Mouse (Mus musculus) embryo, embryonic 9.5 days (tissue): ENCODE measurements around the gene Gm47995.
"Not testable (repeated sequence)": the region's sequence is repeated elsewhere in the genome, so short reads cannot be mapped to it uniquely, and the experiment has no call there.

ENCODE experiments used
- DNase-seq: peaks from one replicate; pipeline ENCODE4 v3.0.0-alpha.2; 2017; ENCODE audit errors: extremely low spot score

Gm47995 gene

DNA sequence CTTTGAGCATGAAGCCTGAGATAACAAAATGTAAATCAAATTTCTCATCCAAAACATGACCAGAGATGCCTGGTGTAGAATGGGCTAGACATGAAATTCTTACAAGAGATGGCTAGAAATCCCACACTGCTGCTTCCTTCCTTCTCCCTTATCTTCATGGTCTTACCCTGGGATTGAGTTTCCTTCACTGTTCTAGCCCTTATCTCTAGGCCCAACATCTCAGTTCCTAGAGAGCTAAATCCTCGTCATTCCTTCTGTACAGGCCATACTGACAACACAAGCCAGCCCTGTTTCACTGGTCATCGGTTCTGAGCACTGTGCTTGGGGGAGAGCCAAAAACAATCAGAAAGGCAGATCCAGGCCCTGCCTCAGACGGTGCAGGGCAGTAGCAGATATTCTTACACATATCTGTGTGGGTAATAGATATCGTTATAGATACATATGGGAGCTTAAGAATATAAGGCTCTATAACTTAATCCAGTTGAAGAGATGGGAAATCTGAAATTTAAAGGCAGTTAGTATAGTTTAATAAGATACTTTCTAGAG, 11.3 kb upstream of the Gm47995 start:
- DNase-seq = not testable (repeated sequence)

DNA sequence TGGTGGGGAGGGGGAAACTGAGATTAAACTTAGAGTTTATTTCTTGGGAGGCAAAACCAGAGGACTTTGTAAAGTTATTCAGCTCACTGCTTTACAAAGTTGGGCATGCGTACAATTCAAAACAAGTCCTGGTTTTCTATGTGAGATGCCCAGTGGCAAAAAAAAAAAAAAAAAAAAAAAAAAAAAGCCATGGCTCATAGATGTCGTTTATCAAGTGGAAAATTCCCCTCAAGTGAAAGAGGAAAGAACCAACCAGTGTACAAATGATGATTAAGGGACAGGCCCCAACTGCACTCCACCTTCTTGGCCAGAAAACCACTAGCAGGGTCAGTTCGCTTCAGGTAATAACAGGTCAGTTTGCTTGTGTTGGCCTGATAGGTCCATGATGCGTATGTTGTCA, 9.8 kb upstream of the Gm47995 start:
- no peak for DNase-seq

DNA sequence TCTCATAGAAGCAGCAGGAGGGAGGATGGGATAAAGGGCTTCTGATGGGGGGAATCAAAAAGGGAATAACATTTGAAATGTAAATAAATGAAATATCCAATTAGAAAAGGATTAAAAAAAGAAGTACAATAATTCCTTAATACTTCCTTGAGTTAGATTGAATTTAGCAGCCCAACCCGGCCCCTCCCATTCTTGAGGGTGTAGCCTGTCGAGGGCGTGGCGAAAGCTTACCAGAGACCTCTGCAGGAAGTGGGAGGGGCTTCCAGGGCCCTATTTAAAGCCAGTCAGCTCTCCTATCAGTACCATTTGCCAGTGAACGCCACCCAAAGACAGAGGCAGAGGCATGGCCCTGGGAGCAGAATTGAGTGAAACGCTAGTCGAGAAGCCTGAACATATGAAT, 6.2 kb upstream of the Gm47995 start, which contains the start of gene Gm8947:
TSS of gene Gm8947 (plus strand) at position 302 of the 400 bp plus-strand sequence.
- not testable (repeated sequence) for DNase-seq

DNA sequence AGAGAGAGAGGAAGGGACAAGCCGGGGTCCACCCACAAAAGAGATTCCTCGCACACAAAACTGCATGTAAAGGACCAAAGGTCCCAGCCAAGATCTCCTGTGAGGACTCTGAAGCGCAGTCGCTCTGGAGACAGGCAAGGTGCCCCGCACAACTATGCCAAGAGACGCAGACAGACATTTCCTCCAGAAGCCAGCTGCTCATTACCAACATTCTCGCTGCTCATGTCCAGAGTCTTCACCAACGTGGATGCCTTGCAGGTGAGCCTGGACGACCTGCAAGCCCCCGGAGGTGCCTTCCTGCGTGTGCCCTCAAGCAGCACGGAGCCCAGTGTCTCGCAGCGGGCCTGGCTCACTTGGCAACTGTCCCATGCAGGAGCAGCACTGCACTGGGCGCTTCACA, 5.5 kb upstream of the Gm47995 start:
- not testable (repeated sequence) for DNase-seq

DNA sequence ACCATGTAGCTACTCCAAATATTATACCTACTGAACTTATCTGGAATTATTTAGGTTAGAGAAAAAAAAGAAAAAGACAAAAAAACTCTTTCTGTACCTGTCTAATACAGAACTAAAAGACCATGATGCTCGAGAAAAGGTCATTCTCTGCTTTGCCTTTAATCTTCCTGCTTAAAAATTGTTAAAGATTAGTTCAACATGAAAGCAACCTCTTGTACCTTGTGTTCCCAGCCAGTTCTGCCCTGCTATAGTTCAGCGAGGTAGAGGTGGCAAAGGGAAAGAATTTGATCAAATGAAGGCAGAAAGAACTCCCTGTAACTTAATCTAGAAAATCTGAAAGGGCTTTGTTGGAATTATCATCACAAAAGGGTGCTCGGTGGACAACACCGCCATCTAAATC, 2.3 kb upstream of the Gm47995 start:
- not testable (repeated sequence) for DNase-seq

DNA sequence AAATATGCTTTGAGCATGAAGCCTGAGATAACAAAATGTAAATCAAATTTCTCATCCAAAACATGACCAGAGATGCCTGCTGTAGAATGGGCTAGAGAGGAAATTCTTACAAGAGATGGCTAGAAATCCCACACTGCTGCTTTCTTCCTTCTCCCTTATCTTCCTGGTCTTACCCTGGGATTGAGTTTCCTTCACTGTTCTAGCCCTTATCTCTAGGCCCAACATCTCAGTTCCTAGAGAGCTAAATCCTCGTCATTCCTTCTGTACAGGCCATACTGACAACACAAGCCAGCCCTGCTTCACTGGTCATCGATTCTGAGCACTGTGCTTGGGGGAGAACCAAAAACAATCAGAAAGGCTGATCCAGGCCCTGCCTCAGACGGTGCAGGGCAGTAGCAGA, 1.6 kb upstream of the Gm47995 start:
- DNase-seq = not testable (repeated sequence)

DNA sequence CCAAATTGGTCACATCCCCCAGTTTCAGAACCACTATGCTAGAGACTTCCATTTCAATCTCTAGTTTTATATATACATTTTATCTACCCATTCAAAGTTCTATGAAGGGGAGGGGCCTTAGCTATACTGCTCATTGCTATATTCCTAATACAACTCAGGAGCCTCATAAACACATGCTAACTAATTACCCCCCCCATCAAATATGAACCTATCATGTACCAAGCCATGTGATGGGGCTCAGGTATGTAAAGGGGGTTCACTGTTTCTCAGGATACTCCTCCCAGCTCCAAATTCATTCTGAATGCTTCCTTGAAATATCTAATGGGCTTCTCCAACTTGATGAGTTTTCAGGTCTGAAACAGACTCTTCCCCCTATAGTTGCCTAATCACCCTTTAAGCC, 2.4 kb downstream of the Gm47995 start:
- not testable (repeated sequence) for DNase-seq

DNA sequence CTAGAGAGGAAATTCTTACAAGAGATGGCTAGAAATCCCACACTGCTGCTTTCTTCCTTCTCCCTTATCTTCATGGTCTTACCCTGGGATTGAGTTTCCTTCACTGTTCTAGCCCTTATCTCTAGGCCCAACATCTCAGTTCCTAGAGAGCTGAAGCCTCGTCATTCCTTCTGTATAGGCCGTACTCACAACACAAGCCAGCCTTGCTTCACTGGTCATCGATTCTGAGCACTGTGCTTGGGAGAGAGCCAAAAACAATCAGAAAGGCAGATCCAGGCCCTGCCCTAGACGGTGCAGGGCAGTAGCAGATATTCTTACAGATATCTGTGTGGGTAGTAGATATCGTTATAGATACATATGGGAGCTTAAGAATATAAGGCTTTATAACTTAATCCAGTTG, 4.5 kb downstream of the Gm47995 start:
- DNase-seq = not testable (repeated sequence)

DNA sequence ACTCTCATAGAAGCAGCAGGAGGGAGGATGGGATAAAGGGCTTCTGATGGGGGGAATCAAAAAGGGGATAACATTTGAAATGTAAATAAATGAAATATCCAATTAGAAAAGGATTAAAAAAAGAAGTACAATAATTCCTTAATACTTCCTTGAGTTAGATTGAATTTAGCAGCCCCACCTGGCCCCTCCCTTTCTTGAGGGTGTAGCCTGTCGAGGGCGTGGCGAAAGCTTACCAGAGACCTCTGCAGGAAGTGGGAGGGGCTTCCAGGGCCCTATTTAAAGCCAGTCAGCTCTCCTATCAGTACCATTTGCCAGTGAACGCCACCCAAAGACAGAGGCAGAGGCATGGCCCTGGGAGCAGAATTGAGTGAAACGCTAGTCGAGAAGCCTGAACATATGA, 5.6 kb downstream of the Gm47995 start, which contains the start of gene 3110040M04Rik:
TSS of gene 3110040M04Rik (plus strand) at position 304 of the 400 bp plus-strand sequence.
- DNase-seq = not testable (repeated sequence)

DNA sequence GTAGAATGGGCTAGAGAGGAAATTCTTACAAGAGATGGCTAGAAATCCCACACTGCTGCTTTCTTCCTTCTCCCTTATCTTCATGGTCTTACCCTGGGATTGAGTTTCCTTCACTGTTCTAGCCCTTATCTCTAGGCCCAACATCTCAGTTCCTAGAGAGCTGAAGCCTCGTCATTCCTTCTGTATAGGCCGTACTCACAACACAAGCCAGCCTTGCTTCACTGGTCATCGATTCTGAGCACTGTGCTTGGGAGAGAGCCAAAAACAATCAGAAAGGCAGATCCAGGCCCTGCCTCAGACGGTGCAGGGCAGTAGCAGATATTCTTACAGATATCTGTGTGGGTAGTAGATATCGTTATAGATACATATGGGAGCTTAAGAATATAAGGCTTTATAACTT, 10.2 kb downstream of the Gm47995 start:
- not testable (repeated sequence) for DNase-seq

DNA sequence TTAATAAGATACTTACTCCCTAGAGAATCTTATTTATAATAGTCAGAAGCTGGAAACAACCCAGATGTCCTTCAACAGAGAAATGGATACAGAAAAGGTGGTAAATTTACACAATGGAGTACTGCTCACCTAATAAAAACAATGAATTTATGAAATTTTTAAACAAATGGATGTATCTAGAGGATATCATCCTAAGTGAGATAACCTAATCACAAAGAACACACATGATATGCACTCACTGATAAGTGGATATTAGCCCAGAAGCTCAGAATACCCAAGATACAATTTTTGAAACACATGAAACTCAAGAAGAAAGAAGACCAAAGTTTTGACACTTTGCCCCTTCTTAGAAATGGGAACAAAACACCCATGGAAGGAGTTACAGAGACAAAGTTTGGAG, 10.7 kb downstream of the Gm47995 start:
- not testable (repeated sequence) for DNase-seq

DNA sequence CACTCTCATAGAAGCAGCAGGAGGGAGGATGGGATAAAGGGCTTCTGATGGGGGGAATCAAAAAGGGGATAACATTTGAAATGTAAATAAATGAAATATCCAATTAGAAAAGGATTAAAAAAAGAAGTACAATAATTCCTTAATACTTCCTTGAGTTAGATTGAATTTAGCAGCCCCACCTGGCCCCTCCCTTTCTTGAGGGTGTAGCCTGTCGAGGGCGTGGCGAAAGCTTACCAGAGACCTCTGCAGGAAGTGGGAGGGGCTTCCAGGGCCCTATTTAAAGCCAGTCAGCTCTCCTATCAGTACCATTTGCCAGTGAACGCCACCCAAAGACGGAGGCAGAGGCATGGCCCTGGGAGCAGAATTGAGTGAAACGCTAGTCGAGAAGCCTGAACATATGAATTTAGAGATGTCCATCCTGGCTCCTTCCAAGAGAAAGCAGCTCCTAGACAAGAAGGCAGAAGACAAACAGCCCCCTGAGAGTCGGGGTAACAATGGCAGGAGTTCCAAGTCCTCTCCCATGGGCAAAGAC, 11.6 kb downstream of the Gm47995 start, which contains the start of gene Gm47996:
TSS of gene Gm47996 (plus strand) at position 308 of the 532 bp plus-strand sequence.
- not testable (repeated sequence) for DNase-seq

DNA sequence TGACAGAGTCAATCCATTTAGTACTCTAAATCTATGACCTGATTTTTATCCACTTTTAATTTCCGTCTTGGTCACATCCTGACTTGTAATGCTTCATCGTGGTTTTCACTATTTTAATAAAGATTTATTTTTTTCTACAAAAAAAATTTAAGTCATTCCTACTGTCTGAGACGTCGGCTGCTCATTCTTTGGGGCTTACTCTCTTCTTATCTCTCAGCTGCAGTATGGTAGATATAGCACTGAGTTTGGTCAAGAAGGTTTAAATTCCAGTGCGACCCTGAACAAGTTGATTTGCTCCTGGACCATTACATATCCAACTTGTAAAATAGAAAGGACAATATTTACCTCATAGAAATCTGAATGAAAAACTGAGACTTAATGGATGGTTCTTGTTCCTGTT, 13.4 kb downstream of the Gm47995 start:
- DNase-seq = not testable (repeated sequence)

DNA sequence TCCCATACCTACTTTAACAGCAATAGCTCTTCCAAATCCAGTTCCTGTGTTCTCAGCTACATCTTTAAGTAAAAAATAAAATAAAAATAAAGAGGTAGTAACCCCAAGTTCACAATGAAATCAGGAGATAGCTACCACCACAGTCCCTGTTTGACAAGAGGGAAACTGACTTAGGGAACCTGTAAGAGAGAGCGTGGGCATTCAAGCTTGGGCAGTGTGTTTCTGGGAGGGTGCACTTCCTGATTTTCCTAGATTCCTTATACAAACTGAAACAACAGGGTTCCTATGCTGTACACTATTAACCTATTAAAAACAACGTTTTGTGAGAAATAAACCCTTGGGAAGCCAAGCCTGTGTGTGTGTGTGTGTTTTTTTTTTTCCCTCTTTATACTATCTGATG, 16.6 kb downstream of the Gm47995 start:
- no peak for DNase-seq

DNA sequence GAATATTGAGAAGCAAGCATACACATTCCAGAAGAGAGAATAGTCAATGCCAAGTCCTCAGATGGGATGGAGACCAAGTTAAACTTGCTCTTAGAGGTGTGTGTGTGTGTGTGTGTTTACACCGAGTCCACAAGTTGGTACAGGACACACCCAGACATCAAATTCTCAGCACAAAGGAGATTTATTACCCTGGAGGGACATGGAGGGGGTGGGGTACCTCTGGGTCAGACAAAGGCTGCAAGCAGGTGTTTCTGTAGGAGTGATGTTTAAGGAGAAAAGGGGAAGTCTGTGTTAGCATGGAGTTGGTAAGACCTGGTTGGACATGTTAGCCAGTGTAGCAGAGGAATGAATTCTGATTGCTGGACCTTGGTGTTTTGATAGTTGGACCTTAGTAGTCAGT, 17.7 kb downstream of the Gm47995 start:
- DNase-seq = no peak

DNA sequence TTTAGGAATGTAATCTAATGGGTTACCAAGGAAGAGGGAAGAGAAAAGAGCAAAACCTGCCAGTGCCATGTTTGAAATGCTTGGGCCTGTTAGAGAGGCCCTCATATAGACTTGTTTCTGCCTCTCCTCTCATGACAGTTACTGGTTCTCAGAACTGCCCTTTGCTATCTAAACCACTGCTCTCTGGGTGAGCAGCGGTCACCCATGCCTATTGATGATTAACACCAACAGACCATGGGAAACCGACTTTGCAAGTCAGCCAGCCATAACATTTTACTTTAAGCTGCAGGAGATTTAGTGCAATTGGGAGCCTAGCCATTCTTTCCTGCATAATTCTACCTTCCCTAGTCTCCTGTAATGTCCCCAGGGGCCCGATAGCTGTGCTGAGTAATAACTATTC, 18.2 kb downstream of the Gm47995 start:
- no peak for DNase-seq

DNA sequence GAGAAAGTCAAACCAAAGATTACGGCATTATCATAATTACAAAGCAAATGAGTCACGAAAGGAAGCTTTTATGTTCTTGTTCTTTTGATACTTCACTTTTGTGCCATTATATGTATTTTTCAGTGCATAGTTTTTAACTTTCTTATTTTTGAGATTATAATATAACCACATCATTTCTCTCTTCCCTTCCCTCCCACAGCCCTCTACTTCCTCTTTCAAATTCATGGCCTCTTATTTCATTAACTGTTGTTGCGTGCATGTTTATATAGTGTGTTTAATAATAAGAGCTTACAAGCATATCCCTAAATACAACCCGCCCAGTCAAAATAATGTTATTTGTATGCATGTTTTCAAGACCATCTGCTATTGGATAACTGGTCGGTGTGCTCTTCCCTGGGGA, 20.8 kb downstream of the Gm47995 start:
- no peak for DNase-seq

DNA sequence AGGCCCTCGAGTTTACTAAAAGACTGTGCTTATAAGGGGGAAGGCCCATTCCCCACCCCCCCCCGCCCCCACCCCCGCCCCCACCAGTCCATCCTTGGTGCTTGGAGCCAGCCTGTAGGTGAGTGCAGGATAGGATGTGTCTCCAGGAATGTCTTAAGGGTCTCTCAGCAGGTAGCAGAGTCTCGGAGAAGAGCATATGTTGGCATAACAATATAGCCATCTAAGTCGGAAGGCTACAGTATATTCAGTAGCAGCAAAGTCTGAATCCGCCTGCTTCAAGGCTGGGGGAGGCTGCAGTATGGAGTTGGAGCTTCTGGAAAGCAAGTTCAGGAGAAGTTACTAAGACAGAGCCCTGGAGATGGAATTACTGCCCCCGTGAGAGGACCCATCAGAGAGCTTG, 21.9 kb downstream of the Gm47995 start:
- DNase-seq = no peak

DNA sequence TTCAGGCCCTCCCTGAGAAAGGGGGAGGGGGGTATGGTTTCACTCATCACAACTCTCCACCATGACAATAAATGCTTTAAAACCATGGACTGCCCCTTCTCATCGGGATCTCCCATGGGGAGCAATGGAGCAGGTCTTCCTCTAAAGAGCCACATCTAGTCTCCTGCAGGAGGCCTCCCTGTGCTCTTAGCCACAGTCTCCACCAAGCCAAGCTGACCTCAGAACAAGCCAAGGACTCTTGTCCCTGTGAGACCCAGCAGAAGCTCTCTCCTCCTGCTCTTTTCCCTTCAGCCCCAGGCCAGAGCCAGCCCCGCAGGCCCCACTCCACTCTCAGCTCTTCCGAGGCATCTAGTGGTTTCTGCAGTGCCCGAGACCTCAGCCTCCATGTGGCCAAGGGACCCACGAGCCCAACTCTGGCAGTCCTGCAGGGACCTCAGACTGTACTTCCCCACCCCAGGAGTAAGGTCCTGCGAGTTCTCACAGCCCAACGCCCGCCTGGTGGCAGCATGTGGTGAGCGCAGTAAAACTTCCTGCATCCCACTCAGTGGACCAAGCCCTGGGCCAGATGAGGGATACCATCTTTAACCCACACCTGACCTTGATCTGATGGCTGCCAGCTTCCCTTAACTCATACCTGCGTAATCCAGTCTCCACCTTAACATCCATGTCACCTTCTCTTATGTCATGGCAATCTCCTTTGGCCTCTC, 24.5 kb downstream of the Gm47995 start:
- no peak for DNase-seq

DNA sequence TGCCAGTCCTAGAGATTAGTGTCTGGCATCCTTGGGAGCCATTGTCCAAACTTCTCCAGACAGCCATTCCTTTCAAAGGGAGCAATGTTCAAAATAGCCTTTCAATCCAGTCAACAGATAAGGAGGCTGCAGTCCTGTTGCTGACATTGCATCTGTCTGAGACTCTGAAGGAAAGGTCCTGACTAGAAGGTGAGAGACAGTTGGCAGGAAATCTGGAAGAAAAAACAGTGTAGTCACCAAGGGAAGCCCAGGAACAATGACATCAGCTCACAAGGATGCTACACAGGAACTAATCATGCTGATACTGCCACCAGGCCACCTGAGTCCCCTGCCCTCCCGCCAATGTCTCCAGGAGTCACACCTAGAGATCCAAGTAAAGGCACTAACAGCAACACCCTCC, 25.1 kb downstream of the Gm47995 start:
- DNase-seq = no peak

DNA sequence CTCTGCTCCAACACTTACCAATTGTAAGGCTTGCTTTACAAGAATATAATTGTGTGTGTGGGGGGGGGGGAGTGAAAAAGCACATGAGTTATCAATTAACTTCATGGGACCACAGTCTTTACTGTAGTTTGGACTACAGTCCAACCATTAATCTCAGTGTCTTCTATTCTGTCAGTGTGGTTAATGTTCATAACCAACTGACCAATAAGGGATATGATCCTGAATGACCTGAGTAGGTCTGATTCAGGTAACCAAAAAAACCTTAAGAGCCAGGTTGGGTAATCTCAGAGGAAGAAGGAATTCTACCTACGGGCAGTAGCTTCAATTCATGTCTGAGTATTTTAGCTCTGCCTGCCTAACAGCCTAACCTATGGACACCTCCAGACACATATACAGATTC, 26.3 kb downstream of the Gm47995 start:
- no peak for DNase-seq

DNA sequence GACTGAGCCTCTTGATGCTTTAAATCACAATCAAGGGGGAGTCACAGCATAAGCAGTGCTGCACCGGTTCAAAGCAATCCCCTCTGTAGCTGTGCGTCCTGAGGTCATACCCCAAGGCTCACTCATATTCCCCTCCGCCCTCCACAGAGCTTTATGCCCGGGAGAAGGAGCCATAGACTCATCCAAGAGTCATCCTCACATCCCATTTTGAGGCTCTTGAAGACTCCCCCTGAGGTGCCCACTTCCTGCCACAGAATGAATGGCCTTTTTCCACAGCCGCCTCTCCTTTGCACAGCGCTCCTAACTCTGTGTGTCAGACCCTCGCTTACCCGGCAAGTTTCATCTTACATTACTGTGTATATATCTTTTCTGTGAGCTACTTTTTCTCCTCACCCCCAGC, 29.3 kb downstream of the Gm47995 start:
- DNase-seq = no peak

DNA sequence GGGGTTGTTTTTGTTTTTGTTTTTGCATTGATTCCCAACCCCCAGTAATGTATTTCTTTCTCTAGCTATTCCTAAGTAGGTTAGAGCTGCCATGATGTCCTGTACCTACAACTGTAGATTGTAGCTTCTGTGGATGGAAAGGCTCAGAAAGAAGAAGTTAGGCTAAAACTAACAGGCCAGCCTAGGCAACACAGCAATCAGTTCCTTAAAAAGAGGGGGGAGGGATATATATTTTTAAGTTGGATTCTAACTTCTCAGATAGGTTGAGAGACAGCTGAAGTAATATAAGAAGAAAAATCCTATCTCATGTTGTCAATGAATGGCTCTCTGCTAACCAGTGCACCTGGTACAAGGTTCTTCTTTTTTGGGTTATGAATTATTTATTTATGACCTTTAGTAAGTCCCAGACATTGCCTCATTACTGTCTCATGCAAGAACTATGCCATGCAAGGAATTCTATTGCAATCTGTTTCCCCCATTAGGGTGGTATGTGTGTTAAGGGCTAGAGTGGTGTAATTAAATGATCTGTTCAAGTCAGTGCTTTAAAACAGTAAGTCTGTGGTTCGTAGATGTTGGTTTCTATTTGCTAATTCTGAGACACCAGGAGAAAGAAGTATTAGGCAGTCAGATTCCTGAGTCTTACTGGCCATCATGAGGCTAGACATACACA, 30.2 kb downstream of the Gm47995 start:
- DNase-seq = no peak
